Mouse (Mus musculus) common myeloid progenitor, adult 5-6 weeks (primary cell): Measurements from ENCODE around the gene Ms4a8a. TPM values are rescaled to one million over a fixed set of nuclear protein-coding genes. Genes with fewer than 3 reads are reported as not detected.
A peak's percentile ranks its signal among the peaks of the same experiment; 100 is the strongest.

Source experiments
- ATAC-seq: replicated peaks from 2 replicates; pipeline ENCODE4 v1.8.0; 2016; ENCODE audit warnings: low read depth, mild to moderate bottlenecking, moderate TSS enrichment, inconsistent platforms; ENCODE audit not compliant: poor library complexity, severe bottlenecking
- total RNA-seq: library from RNA; stranded (forward); fragments of 200-1000, 187-1606 nt; gene quantifications from 2 replicates; pipeline ENCODE4 v1.2.3, GENCODE M21; 2017

The Ms4a8a gene
- total RNA-seq = not detected in 2 replicates

- ATAC-seq = no peak
Measured at GRCm38 (mm10) chr19:11080934-11081333, at the start of gene Ms4a8a. TSS of gene Ms4a8a (minus strand) at chr19:11081102.

GRCm38 (mm10) chr19:11129702-11130101 is 48.8 kb upstream of the Ms4a8a start:
- no peak for ATAC-seq

- peak; percentile 97 for ATAC-seq
Measured at GRCm38 (mm10) chr19:11121016-11121420, 40.1 kb upstream of the Ms4a8a start.

- ATAC-seq = peak; percentile 45
Measured at GRCm38 (mm10) chr19:11119338-11119737, 38.4 kb upstream of the Ms4a8a start.

- ATAC-seq = peak; percentile 98
Measured at GRCm38 (mm10) chr19:11107746-11108145, 26.8 kb upstream of the Ms4a8a start.

GRCm38 (mm10) chr19:11101880-11102279 is 21.0 kb upstream of the Ms4a8a start:
- ATAC-seq = 0 out of 2 replicates have a peak, but pooled peaks have one; percentile 54

- 0 out of 2 replicates have a peak, but pooled peaks have one; percentile 36 for ATAC-seq
Measured at GRCm38 (mm10) chr19:11098401-11098800, 17.5 kb upstream of the Ms4a8a start.

GRCm38 (mm10) chr19:11092131-11092530 is 11.2 kb upstream of the Ms4a8a start:
- peak; percentile 39; the same call in 1 of the 2 replicates for ATAC-seq

GRCm38 (mm10) chr19:11070364-11070763 is 10.5 kb downstream of the Ms4a8a start:
- no peak for ATAC-seq

- peak; percentile 93 for ATAC-seq
Measured at GRCm38 (mm10) chr19:11065202-11065875, 15.6 kb downstream of the Ms4a8a start.

- ATAC-seq = 0 out of 2 replicates have a peak, but pooled peaks have one; percentile 13
Measured at GRCm38 (mm10) chr19:11060900-11061299, 20.0 kb downstream of the Ms4a8a start.

GRCm38 (mm10) chr19:11059967-11060366 is 20.9 kb downstream of the Ms4a8a start:
- peak; percentile 71 for ATAC-seq

GRCm38 (mm10) chr19:11055700-11056099 is 25.2 kb downstream of the Ms4a8a start:
- ATAC-seq = 0 out of 2 replicates have a peak, but pooled peaks have one; percentile 29

GRCm38 (mm10) chr19:11053277-11053676 is 27.6 kb downstream of the Ms4a8a start:
- no peak for ATAC-seq

GRCm38 (mm10) chr19:11052877-11053276 is 28.0 kb downstream of the Ms4a8a start:
- no peak for ATAC-seq

GRCm38 (mm10) chr19:11050286-11050685 is 30.6 kb downstream of the Ms4a8a start:
- ATAC-seq = peak; percentile 27; the same call in 1 of the 2 replicates

GRCm38 (mm10) chr19:11049426-11049825 is 31.5 kb downstream of the Ms4a8a start:
- ATAC-seq = no peak

GRCm38 (mm10) chr19:11048503-11048902 is 32.4 kb downstream of the Ms4a8a start:
- ATAC-seq = no peak

GRCm38 (mm10) chr19:11048009-11048408 is 32.9 kb downstream of the Ms4a8a start:
- ATAC-seq = peak; percentile 40; the same call in 1 of the 2 replicates

- ATAC-seq = peak; percentile 91
Measured at GRCm38 (mm10) chr19:11044996-11045711, 35.7 kb downstream of the Ms4a8a start.

GRCm38 (mm10) chr19:11044671-11044995 is 36.3 kb downstream of the Ms4a8a start:
- ATAC-seq = no peak
